Mouse (Mus musculus): ENCODE measurements at regions not wholly inside any gene's neighbourhood (a gene's known extent, or its start where the extent isn't known, plus 50 kb on each side); places are given as distances from the start of the nearest gene placed in this dataset.

DNA sequence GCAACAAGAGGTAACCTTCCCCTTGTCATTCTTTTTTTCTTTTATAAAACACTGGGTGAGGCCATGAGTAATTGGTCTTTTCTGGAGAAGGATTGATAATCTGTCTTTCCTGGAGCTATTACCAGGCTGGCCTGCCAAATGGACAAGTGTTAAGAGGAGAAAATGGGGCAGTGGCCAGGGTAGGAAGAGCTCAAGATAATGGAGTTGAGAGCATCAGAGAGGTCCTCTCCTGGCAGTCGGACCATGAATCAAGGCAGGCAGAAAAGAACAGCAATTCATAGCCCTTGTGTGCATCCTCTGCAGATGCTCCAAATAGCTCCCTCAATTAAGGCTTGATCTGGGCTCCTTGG is 208.2 kb downstream of the Rpl10-ps3 start:
- DNase-seq = no peak

DNA sequence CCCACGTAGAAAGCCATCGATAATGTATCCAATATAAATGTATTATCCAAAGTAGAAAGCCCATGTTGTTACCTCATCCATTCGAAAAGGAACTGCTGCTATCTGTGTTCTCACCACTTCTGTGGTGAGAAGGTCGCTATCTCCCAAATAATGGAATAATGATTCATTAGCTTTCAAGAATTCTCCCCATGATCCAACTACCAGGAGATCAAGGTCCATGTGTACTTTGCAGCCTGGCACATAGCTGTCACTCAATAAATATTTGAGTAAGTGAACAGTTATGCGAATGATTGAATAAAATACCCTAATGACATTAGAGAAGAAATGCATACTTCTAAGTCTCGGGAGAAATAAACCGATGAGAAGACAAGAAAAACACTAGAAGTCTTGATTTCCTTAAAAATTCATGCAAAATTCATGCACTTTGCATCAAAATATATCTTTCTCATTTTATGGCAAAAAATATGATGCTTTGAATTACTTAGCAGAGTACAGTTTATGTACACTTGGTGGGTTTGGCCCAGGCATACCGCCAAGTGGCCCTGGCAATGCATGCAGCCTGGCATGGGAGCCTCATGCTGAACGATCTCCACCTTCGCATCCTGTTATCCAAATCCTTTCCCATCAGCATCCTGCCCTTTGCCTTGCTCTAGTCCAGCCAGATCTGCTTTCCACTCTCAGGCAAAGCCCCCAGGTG is 208.7 kb downstream of the Rpl10-ps3 start:
- DNase-seq = no peak

DNA sequence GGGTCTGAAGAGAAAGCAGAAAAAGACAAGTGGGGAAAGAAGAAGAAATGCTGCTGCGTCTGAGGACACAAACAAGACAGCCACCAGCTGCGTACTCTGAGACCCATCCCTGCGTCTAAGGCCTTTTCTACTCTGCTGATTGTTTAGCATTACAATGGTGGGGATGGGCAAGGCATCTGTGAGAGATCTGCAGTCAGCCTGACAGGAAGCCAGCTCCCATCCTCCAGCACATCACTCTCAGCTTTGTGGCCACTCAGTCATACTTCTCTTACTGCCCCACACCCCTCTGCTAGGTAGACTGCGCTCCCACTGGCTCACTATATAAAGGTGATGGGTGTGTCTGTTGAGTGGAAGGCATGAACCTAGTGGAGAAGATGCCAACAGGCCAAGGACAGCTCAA is 220.5 kb downstream of the Rpl10-ps3 start:
- DNase-seq = no peak

DNA sequence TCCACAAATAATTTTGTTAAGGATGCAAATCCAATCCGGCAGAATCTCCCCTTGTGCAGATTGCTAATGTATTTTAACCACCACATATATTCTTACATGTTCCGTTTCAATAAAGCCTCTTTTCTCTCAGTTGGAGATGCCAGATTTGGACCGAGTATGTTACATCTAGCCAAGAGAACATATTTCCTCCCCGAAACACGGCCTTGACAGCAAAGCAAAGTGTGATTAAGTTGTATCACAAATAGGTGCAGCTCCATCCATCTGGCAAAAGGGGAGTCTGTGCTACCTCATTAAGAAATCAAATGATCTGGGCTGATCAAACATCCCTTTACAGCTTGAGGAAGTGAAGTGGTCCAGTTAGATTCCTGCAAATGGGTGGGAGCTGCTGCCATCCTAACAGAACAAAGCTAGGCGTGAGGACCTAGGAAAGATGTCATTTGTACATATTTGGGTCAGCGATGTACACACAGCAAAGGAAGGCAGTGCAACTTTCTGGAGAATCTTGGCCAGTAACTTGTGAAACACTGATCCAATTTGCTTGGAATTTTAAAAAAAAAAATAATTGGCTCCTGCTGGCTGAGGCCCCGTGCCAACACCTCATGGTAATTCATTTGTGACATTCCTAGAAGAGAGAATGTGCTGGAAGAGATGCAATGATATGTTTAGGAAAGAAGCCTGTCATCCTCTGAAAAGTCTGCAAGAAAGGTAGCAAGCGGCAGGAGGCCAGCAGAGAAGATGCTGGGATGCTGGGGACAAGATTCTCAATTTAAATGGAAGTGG is 223.8 kb downstream of the Rpl10-ps3 start:
- no peak for DNase-seq

DNA sequence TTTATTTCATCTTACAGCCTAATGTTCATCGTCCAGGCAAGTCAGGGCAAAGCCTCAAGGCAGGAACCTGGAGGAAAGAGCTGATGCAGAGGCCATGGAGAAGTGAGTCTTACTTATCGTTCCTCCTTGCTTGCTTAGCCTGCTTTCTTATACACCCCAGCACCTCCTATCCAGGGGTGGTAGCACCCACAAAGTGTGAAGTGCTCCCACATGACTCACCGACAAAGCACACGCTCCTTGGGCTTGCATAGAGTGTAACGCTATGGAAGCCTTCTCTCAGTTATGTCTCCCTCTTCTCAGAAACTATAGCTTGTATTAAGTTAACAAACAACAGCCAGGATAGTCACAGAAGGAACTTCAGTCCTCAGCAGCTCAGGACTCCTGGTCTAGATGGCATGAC is 225.4 kb downstream of the Rpl10-ps3 start:
- no peak for DNase-seq

DNA sequence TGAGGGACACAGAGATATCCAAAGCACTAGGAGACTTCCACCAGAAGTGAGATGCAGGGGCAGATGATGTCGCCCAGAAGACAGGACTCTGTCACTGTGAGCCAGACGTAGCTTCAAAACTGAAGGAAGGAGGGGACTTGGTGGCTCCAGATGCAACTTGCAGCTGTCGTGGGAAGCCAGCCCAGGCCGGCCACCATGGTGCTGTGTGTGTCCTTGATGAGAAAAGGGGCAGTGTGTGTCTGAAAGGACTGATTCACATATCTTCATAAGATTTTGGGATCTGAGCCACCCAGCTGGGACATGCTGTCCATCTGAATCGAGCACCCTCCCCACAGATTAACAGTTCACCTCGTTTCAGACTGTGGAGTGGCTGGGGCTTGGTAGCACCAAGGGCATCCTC is 226.2 kb downstream of the Rpl10-ps3 start:
- DNase-seq = no peak

DNA sequence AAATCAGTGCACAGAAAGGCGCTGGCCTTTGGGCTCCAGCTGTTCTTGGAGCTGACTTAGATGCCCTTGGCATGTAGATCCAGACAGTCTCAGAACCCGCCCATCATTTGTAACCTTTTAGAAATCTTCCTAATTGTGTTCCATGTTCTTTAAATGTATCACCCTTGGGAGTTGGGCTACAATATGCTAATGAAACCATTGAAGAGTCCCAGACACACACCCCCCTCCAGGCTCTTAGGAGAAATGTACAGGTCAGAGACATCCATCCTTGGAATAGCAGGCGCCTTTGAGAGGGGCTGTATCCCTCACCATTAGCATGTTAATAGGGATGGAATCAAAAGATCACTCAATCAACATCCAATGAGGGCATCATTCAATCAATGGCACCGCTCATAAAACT is 238.2 kb downstream of the Rpl10-ps3 start:
- DNase-seq = no peak

DNA sequence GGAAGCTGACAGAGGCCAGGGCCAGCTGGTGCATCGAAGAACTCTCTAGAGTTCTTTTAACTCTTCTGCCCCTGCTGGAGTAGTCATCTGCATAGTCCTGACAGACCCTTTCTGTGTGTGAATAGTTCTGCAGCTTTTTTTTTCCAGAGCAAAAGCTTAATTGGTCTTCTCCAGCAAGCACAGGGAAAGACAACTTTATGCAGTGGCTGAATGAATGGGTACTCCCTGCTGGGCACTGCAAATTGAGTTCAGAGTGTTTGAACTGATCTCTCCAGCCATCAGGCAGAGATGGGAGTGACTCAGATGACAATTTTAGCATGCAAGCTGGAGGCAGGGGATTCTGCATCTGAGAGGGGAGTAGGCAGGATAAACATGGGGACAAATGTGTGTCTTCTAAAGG is 242.0 kb downstream of the Rpl10-ps3 start:
- DNase-seq = no peak

DNA sequence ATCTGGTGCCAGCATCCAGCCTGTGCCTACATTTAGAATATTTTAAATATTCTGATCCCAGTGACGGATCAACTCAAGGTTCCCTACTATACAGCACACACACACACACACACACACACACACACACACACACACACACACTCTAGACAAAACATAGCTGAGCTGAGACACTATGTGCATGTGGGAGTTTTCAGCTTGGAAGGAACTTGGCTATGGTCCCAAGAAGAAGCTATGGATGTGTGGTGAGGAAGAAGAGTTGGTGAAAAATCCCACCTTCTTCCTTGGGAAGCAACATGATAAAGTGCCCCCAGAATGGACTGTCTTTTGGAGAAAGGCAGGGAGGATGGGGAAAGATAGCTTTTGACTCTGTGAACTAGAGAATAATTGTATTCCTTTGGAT is 243.7 kb downstream of the Rpl10-ps3 start:
- DNase-seq = no peak

DNA sequence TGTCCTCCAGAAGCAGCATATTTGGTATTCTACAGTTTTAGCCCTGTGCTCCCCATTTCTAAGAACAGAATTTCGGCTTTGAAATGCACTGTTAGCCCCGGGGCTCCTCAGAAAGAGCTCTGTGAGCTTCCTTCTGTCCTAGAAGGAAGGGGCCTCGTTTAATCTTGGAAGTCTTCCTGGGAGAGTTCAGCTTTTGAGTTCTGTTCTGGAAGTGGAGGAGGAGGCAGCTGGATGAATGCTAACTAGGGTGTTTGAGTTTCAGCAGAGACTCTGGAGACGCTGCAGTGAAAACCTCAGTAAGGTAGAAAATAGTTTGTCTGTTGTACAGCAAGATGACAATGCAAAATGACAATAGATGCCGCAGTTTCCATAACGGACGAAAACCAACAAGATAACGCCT is 253.8 kb downstream of the Rpl10-ps3 start:
- DNase-seq = no peak

DNA sequence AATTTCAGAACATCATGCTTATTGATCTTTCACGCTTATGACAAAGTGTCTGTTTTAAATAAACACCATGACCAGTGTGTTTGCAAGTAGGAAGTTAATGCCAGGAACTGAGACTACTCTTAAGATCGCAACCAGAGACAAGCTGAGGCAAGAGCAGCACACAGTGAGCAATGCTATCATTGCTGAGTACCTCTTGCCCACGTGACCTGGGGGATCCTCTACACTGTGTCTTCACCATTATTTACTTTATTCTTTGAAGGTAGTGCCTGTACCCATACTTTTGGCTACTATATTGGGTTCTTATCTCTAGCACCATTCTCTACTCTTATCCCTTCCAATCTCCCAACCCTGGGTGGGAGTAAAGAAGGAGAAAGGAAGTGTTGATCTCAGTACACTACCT is 254.9 kb downstream of the Rpl10-ps3 start:
- no peak for DNase-seq

DNA sequence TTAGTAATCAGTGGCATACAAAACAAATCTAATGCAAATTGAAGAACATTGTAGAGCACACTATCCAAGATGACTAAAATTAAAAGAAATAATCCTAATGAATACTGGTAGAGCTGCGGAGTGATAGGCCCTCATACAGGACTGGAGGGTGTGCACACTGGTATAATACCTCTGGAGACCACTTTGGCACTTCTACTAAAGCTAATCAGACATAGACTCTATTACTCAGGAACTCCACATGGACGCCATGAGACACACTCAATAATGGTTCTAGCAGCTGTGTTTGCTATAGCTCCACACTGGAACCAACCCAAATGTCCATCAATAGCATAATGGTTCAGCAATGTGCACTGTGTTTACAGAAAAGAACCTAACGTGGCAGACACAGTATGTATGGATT is 264.6 kb downstream of the Rpl10-ps3 start:
- DNase-seq = no peak

DNA sequence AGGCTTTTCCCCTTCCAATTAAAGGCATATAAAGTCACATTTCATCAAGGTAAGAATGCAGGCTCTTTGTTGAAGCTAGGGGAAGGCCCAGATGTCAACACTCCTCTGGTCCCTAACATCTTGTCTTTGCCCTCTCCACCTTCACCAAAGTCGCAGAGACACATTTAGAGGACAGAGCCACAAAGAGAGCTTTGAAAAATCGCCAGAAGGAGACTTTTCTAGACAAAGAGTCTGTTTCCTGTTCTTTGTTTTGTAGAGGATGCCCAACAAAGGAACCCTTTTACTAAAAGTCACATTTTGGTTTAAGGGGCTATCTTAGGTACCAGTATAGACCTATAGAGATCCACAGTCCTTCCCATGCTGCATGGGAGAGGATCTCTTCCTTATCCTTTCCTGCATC is 269.9 kb upstream of the Ncam1 start:
- DNase-seq = no peak

DNA sequence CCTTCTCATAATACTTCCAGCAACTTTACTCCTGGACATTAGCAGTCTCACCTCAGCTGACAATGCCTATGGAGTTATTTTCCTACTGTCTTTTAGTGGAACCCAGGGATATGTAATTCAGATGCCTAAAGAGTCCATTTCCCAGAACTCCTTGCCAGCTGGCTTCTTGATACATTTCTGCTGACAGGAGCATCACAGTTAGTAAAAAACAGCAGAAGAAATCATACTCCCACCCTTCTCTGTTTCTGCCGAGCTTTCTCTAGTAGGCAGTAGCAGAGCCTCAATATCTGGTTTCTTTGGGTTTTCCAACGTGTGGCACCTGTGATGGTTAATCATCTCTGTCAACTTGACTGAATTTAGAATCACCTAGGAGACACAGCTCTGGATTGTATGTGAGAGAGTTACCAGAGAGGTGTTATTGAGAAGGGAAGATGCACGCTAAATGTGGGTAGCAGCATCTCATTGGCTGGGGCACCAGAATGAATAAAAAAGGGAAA is 269.1 kb upstream of the Ncam1 start:
- no peak for DNase-seq

DNA sequence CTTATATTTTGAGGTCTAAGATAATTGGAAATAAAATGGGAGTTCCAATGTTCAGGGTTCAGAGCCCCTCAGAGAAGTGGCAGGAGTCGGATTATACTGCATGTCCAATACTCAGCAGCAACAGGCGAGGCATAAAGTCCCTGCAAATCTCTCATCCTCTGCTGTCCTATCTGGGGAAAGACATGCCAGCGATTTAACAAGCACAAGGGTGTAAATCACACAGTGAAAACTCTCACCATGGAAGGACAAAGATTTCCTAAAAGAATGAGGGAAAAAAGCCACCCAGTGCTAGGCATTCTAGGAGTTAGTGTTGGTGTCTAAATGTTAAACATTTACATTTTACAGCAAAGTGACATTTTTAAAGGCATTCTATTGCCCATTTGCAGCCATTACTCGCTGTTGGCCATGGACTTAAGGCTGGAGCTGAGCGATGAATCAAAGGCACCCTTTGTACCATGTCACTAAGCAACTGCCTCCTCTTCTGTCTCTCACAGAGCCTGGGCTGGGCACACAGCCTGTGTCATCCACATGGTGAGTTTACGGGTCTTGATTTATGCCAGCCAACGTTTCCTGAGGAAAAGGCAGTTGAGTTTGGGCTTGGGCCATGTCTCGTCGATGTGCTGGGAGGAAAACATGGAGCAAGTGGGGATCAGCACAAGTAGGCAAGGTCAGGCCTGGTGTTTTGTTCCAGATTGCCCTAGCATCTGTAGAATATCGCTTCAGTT is 265.9 kb upstream of the Ncam1 start:
- DNase-seq = no peak

DNA sequence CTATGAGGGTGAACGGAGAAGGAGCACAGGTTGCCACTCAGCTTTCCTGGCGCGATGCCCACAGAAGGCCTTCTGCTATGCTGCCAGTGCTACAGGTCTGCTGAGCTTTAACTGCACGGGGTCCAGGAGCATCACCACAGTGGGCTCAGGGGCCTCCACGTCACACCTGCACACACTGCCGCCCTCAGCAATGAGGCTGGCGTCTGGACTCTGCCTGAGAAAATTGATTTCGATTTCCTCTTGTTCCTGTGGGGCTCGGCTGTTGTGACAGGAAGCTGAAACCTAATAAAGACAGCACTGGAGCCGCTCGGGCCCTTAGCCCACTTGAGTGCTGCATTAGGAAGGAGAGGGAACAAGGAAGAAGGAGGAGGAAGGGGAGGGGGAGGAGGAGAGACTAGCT is 239.5 kb upstream of the Ncam1 start:
- no peak for DNase-seq

DNA sequence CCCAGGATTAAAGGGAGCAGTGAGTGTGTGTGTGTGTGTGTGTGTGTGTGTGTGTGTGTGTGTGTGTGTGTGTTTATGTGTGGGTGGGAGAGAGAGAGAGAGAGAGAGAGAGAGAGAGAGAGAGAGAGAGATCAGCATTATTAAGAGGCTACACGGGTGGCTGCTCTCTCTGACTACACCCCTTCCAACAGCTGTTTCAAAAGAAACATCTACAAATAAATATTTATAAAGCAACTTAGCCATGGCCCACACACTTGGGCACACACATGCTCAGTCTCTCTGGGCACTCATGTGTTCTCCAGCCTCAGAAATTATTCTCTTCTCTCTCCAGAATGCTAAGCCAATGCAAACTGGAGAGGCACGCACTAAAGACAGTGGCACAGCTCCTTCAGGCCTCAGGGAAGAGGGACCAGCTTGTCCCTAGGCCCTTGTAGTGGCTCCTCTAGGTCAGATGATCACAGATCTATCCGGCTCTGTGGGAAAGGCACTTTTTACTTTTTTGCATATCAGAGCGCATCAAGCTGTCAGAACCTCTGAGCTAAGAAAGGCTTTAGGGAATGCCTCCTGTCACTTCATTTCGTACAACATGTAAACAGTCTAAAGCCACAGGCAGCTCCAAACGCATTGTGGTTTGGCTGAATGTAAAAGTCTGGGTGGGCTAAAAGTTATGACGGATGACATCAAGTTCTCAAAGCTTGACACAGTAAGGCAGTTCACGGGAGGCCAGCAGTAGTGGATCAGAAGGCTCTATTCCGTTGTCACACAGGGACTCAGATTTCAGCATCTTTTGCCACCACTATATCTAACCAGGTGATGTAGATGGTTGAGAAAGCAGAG is 233.8 kb upstream of the Ncam1 start:
- DNase-seq = no peak

DNA sequence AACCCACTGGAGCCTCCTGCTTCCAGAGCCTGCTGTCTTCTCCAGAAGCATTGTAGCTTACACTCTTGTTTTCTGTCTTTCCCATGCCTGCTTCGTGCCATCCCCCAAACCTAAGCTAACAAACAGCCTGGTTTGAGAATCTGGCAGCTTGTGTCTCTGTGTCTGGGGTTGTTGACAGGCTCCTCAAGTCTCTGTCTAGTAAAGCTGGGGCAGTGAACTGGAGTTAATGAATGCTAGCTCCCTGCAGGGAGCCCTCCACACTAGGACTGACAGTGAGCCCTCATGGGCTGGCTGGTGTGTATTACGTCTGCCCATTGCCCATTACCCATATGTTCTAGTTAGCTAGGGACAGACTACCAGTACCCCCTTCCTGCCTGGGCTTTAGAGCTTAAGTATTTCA is 232.6 kb upstream of the Ncam1 start:
- DNase-seq = no peak

DNA sequence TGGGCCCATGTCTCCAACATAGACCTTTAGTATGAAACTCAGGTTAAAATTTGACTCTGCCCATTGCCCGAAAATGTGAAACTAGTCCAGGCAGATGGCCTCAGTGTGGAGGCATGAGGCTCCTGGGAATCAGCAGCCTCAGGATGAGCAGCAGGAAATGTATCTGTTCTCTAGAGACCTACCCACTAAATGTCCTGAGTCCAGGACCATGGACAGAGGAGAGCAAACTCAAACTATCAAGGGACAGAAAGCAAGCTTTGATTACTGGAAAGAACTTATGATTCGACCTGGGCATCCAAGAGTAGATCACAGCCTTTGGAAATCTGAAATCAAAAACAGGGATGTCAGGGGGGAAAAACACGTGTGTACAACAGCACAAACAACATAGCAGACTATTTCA is 230.3 kb upstream of the Ncam1 start:
- DNase-seq = no peak

DNA sequence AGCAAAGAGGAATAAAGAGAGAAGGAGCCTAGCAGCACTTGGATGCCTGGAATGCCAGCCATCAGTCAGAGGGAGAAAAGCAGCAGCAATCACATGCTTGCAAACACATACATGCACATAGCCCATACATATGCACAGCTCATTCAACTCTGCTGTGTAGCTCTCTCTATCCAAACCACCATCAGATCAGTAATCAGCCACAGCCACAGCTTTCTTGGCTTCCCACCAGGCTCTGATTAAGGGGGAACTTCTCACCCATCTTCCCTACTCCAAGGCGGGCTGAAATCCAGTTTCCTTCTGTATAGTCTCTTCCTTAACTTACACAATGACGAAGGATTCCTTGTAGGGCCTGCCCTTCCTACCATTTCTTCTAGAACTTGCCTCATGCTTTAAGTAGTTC is 229.8 kb upstream of the Ncam1 start:
- DNase-seq = no peak

DNA sequence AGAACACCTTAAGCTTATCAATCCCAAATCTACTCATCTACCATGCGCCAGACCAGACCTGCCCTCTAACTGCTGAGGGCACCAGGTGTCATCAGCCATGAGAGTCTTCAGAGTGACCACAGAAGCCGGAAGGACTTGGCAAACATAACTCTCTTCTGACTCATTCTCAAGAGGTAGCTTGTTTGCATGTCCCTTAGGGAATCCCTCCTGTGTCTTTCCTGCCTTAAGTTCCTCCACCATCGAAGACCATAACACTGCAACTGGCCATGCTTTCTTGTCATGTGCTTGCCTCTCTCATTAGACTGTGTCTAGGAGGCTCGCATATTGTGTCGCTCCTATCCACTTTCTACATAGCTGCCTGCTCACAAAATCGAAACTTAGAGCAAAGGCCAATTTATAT is 226.1 kb upstream of the Ncam1 start:
- DNase-seq = no peak

DNA sequence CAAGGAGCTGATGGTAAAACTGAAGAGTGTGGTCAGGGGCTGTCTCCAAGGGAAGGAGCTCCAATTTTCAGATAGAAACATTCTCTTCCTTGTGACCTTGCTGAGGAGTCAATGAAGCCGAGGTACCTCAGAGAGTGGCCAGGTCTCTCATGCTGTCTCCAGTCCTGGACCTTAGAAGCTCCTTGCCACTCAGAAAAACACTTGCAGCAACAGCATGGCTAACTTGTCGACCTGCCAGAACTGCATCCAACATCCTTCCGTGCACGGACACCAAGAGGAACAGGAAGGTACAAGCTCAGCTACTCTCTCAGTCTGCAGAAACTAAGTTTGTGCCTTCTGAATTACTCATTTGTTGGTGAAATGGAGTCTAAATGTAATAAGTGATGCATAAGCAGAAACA is 214.9 kb upstream of the Ncam1 start:
- DNase-seq = no peak
